Mouse (Mus musculus) central nervous system, embryonic 14 days (tissue): Measurements from ENCODE around the gene Fxr2. TPM values are rescaled to one million over a fixed set of nuclear protein-coding genes. Genes with fewer than 3 reads are reported as not detected.

ENCODE experiments used
- polyA plus RNA-seq: library from polyadenylated mRNA; depleted of rRNA; stranded (reverse); fragments of >200 nt; gene quantifications from 2 replicates; pipeline ENCODE4 v1.2.3, GENCODE M21; 2012; rRNA removed

Fxr2 gene
- 144 and 164 TPM in 2 replicates for polyA plus RNA-seq

GRCm38 (mm10) chr11:69632284-69633089 lies at the start of gene Fxr2:
Fxr2 (plus strand) TSS chr11:69632990.

GRCm38 (mm10) chr11:69605726-69606490 lies 26.9 kb upstream of the Fxr2 start, which contains the start of gene Atp1b2:
Atp1b2 (minus strand) TSS chr11:69605942.

GRCm38 (mm10) chr11:69617805-69618204 lies 15.0 kb upstream of the Fxr2 start, which contains the start of gene Shbg:
Shbg (minus strand) TSS chr11:69617905.

GRCm38 (mm10) chr11:69621571-69622268 lies 11.1 kb upstream of the Fxr2 start, which contains the start of gene Sat2:
Sat2 (plus strand) TSS chr11:69622024.

GRCm38 (mm10) chr11:69655264-69656064 lies 22.7 kb downstream of the Fxr2 start, which contains the start of gene Sox15:
Sox15 (plus strand) TSS chr11:69655314.

GRCm38 (mm10) chr11:69662213-69662966 lies 29.6 kb downstream of the Fxr2 start, which contains the start of gene Mpdu1:
Mpdu1 (minus strand) TSS chr11:69662642.

GRCm38 (mm10) chr11:69665961-69666664 lies 33.3 kb downstream of the Fxr2 start, which contains the start of gene Cd68:
Cd68 (minus strand) TSS chr11:69666153.

GRCm38 (mm10) chr11:69672211-69672706 lies 39.5 kb downstream of the Fxr2 start, which contains the start of gene Eif4a1:
Eif4a1 (minus strand) TSS chr11:69672423.

GRCm38 (mm10) chr11:69681314-69682208 lies 48.8 kb downstream of the Fxr2 start, which contains the start of gene Senp3:
Senp3 (minus strand) TSS chr11:69682084.

GRCm38 (mm10) chr11:69685526-69686148 lies 52.8 kb downstream of the Fxr2 start, which contains the start of gene Tnfsf13:
Tnfsf13 (minus strand) TSS chr11:69685784.

GRCm38 (mm10) chr11:69695361-69696181 lies 62.8 kb downstream of the Fxr2 start, which contains the start of the genes Tnfsf12 and Tnfsfm13:
Tnfsf12 (minus strand) TSS chr11:69695849.
Tnfsfm13 (minus strand) TSS chr11:69696098.

Other genes starting within 250 kb of the Fxr2 start
- 103 and 106 TPM in 2 replicates for gene Naa38, start 237.5 kb upstream of the Fxr2 start, polyA plus RNA-seq
- gene Cyb5d1, start 237.4 kb upstream of the Fxr2 start, polyA plus RNA-seq, result 32.2 and 34.2 TPM in 2 replicates
- gene Tmem88, start 234.8 kb upstream of the Fxr2 start, polyA plus RNA-seq, result 5.4 and 6.8 TPM in 2 replicates
- gene Kdm6b, start 219.3 kb upstream of the Fxr2 start, polyA plus RNA-seq, result 20.4 and 25.1 TPM in 2 replicates
- 4.1 and 5.0 TPM in 2 replicates for gene Dnah2, start 83.9 kb upstream of the Fxr2 start, polyA plus RNA-seq
- gene Efnb3, start 72.8 kb upstream of the Fxr2 start, polyA plus RNA-seq, result 144 and 154 TPM in 2 replicates
- 19.6 and 22.7 TPM in 2 replicates for gene Wrap53, start 52.7 kb upstream of the Fxr2 start, polyA plus RNA-seq
- 118 TPM in 2 replicates for gene Trp53, start 52.6 kb upstream of the Fxr2 start, polyA plus RNA-seq
- 47.1 and 54.8 TPM in 2 replicates for gene Atp1b2, start 27.0 kb upstream of the Fxr2 start, polyA plus RNA-seq
- not detected in 2 replicates for gene Shbg, start 15.1 kb upstream of the Fxr2 start, polyA plus RNA-seq
- gene Sat2, start 11.0 kb upstream of the Fxr2 start, polyA plus RNA-seq, result 18.7 and 19.4 TPM in 2 replicates
- 0.12 and 0.38 TPM in 2 replicates for gene Sox15, start 22.3 kb downstream of the Fxr2 start, polyA plus RNA-seq
- gene Mpdu1, start 29.7 kb downstream of the Fxr2 start, polyA plus RNA-seq, result 132 and 137 TPM in 2 replicates
- gene Cd68, start 33.2 kb downstream of the Fxr2 start, polyA plus RNA-seq, result 9.8 and 10.6 TPM in 2 replicates
- 922 and 1,086 TPM in 2 replicates for gene Eif4a1, start 39.4 kb downstream of the Fxr2 start, polyA plus RNA-seq
- gene Senp3, start 49.1 kb downstream of the Fxr2 start, polyA plus RNA-seq, result 152 and 154 TPM in 2 replicates
- gene Tnfsf13, start 52.8 kb downstream of the Fxr2 start, polyA plus RNA-seq, result 0.74 and 1.5 TPM in 2 replicates
- gene Tnfsf12, start 62.9 kb downstream of the Fxr2 start, polyA plus RNA-seq, result 4.1 and 8.2 TPM in 2 replicates
- gene Tnfsfm13, start 63.1 kb downstream of the Fxr2 start, polyA plus RNA-seq, result 1.3 and 2.6 TPM in 2 replicates
- 59.4 and 63.8 TPM in 2 replicates for gene Polr2a, start 125.6 kb downstream of the Fxr2 start, polyA plus RNA-seq
- gene Slc35g3, start 129.0 kb downstream of the Fxr2 start, polyA plus RNA-seq, result 0.84 and 1.1 TPM in 2 replicates
- gene Zbtb4, start 132.9 kb downstream of the Fxr2 start, polyA plus RNA-seq, result 9.7 and 10.8 TPM in 2 replicates
- gene Chrnb1, start 163.0 kb downstream of the Fxr2 start, polyA plus RNA-seq, result 2.9 and 12.3 TPM in 2 replicates
- gene Fgf11, start 168.9 kb downstream of the Fxr2 start, polyA plus RNA-seq, result 20.0 and 20.9 TPM in 2 replicates
- gene Tmem102, start 172.6 kb downstream of the Fxr2 start, polyA plus RNA-seq, result 0.17 and 0.46 TPM in 2 replicates
- not detected in 2 replicates for gene Gm39566, start 182.3 kb downstream of the Fxr2 start, polyA plus RNA-seq
- gene Spem2, start 185.5 kb downstream of the Fxr2 start, polyA plus RNA-seq, result not detected in 2 replicates
- gene Spem1, start 189.2 kb downstream of the Fxr2 start, polyA plus RNA-seq, result 1.5 and 2.1 TPM in 2 replicates
- 125 and 136 TPM in 2 replicates for gene Nlgn2, start 204.8 kb downstream of the Fxr2 start, polyA plus RNA-seq
- gene Tmem256, start 205.5 kb downstream of the Fxr2 start, polyA plus RNA-seq, result 203 and 228 TPM in 2 replicates
- gene Plscr3, start 213.4 kb downstream of the Fxr2 start, polyA plus RNA-seq, result 98.8 and 111 TPM in 2 replicates
- gene Tnk1, start 225.7 kb downstream of the Fxr2 start, polyA plus RNA-seq, result 0.05 and 0.81 TPM in 2 replicates
- not detected in 2 replicates for gene Tmem95, start 245.0 kb downstream of the Fxr2 start, polyA plus RNA-seq
- 1.7 and 2.3 TPM in 2 replicates for gene Kctd11, start 248.4 kb downstream of the Fxr2 start, polyA plus RNA-seq